Mouse (Mus musculus) MEL-GATA-1-ER (cell line): Measurements from ENCODE around the gene Gm44973.
"Not testable (repeated sequence)": the region's sequence is repeated elsewhere in the genome, so short reads cannot be mapped to it uniquely, and the experiment has no call there.

Source experiments
- DNase-seq: peaks from one replicate; pipeline ENCODE4 v3.0.0-alpha.2; 2012; ENCODE audit warnings: low read depth; ENCODE audit errors: extremely low read depth

Gm44973 gene

GRCm38 (mm10) chr7:5016057-5016456 lies 761 bp downstream of the Gm44973 start:
- DNase-seq: no peak

GRCm38 (mm10) chr7:5016920-5017319 lies 1.6 kb downstream of the Gm44973 start:
- no peak for DNase-seq

GRCm38 (mm10) chr7:5017352-5017751 lies 2.1 kb downstream of the Gm44973 start:
- DNase-seq: no peak

GRCm38 (mm10) chr7:5017931-5018330 lies 2.6 kb downstream of the Gm44973 start:
- no peak for DNase-seq

- DNase-seq: not testable (repeated sequence)
Measured at GRCm38 (mm10) chr7:5019576-5019975, 4.3 kb downstream of the Gm44973 start.

- peak; percentile 95 for DNase-seq
Measured at GRCm38 (mm10) chr7:5020000-5020681, 4.8 kb downstream of the Gm44973 start, which contains the start of the genes Zfp865 and Ccdc106. Gene Zfp865, plus strand, starts transcription at chr7:5020376. Gene Ccdc106, plus strand, starts transcription at chr7:5020553.

GRCm38 (mm10) chr7:5020685-5021084 lies 5.4 kb downstream of the Gm44973 start:
- DNase-seq: no peak

- no peak for DNase-seq
Measured at GRCm38 (mm10) chr7:5021197-5021596, 5.9 kb downstream of the Gm44973 start.

GRCm38 (mm10) chr7:5029543-5029942 lies 14.2 kb downstream of the Gm44973 start:
- DNase-seq: no peak

GRCm38 (mm10) chr7:5029946-5030345 lies 14.7 kb downstream of the Gm44973 start:
- no peak for DNase-seq

- no peak for DNase-seq
Measured at GRCm38 (mm10) chr7:5030554-5031275, 15.4 kb downstream of the Gm44973 start.

- DNase-seq: no peak
Measured at GRCm38 (mm10) chr7:5031496-5031895, 16.2 kb downstream of the Gm44973 start.

- DNase-seq: no peak
Measured at GRCm38 (mm10) chr7:5033818-5034217, 18.5 kb downstream of the Gm44973 start, which contains the start of gene 4632433K11Rik. Gene 4632433K11Rik, plus strand, starts transcription at chr7:5034118.

GRCm38 (mm10) chr7:5035628-5036027 lies 20.3 kb downstream of the Gm44973 start:
- no peak for DNase-seq

GRCm38 (mm10) chr7:5036136-5036535 lies 20.8 kb downstream of the Gm44973 start:
- no peak for DNase-seq

GRCm38 (mm10) chr7:5037026-5037425 lies 21.7 kb downstream of the Gm44973 start:
- DNase-seq: no peak

GRCm38 (mm10) chr7:5037467-5037866 lies 22.2 kb downstream of the Gm44973 start:
- no peak for DNase-seq

GRCm38 (mm10) chr7:5038109-5038732 lies 22.9 kb downstream of the Gm44973 start, which contains the start of gene Zfp784:
Gene Zfp784, minus strand, starts transcription at chr7:5038446.
- peak; percentile 76 for DNase-seq

GRCm38 (mm10) chr7:5038940-5039339 lies 23.6 kb downstream of the Gm44973 start:
- no peak for DNase-seq

- DNase-seq: no peak
Measured at GRCm38 (mm10) chr7:5044981-5045380, 29.7 kb downstream of the Gm44973 start.

- no peak for DNase-seq
Measured at GRCm38 (mm10) chr7:5046112-5046511, 30.8 kb downstream of the Gm44973 start.

GRCm38 (mm10) chr7:5047313-5047712 lies 32.0 kb downstream of the Gm44973 start:
- DNase-seq: no peak
